Mouse (Mus musculus): ENCODE results near the gene Bach2. TPM values are rescaled to one million over a fixed set of nuclear protein-coding genes. Genes with fewer than 3 reads are reported as not detected.
A peak's percentile ranks its signal among the peaks of the same experiment; 100 is the strongest.

Gene Bach2
- total RNA-seq, 2 experiments from 2014 or later, result 2.1 to 3.9 TPM

DNA sequence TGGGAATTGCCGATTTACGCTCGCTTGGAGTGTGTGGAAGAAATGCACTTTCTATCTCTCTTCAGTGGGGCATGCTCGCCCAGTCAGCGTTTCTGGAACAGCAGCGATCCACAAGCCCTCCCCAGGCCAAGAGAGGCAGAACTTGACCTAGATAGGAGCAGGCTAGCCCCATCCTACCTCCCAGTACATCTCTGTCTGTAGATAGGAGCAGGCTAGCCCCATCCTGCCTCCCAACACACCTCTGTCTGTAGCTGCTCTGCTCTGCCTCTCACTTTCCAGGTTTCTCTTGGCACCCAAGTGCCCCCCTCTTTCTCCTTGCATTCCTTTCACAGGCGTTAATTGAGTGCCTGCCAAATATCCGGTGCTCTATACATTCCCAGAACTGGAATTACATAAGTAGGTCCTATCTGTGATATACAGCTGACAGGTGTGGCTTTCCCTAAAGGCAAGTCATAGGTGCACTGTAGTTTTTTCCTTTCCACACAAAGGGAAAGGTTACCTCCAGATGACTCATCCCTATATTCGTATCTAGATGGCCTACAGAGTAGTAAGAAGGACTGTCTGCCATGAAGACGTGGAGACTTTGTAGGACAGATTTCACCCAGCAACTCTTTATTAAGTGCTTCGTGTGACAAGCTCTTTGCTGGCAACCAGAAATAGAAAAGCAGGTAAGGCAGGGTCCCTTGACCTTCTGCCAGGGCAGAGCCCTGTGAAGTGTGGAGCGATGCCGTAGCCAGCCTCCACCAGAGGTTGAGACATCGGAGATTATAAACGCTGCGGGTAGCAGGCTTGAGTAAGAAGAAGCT is 137.3 kb downstream of the Bach2 start:
- no peak for DNase-seq
- intact Hi-C loops (cut with DNase I), result no loop called here

DNA sequence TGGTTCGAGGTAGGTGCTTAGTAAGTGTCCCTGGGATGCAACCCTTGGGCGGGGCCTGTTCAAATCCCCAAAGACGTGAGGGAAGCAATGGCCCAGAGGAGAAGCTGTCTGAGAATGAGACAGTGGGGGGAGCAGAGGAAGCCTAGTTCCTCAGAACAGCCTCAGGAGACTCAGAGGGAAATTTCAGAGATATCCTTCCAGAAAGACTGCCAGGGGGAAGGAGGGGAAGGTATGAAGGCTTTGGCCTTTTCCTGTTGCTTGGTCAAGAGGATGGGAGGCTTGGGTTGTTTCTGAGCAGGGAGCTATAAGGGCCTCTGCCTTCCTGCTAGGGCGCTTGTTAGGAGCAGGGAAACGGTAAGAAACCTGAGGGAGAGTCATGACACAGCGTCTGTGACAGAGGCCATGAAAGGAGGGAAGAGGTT is 137.9 kb downstream of the Bach2 start:
- intact Hi-C loops (cut with DNase I), result no loop called here
- no peak for DNase-seq

DNA sequence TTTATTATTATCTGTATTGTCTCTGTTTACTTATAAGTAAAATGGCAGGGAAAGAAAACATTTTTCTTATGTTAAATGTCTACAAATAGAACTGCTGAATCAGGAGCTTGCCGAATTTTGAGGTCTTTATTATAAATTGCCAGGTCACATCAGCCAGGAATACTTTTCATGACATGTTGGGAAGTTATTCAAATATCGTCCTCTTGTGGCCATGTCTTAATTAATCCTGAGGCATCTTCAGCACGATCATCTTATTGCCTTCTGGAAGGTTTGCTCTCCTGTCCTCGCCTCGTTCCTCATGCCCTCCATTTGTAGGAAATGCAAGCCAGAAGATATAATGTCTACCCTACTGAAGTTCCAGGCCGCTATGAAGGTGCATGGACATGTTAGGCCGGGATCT is 140.5 kb downstream of the Bach2 start:
- no peak for DNase-seq
- intact Hi-C loops (cut with DNase I), result no loop called here

DNA sequence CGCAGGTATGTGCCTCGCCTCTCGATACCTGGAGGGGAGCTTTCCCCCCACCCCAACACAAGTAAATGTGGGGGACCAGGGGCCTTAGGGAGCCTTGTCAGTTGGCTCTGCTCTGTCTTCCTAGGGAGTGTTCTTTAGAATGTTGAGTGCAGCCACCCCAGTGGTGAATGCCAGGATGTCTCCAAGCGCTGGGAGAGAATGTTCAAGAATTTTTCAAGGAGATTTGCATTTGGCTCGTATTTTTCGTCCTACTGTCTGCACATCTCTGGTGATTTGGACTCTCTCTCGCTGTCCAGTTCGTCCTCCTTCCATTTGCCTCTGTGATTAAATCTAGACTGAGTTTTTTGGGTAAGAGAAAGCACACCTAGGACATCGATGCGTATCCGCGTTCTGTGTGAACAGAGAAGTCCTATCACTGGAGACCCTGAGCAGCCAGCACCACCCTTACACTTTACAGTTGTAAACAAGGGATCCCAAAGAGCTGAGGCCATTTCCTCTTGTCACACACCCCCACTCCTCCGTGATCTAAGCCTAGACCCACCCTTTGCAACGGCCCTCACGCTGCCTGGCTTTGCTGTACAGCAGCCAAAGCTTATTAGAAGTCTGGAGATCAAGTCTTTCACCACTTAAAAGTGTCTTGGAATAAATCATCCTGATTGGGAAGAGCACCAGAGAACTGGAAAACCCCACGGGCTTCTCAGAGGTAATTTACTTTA is 143.2 kb downstream of the Bach2 start:
- intact Hi-C loops (cut with DNase I), result no loop called here
- DNase-seq, result no peak

DNA sequence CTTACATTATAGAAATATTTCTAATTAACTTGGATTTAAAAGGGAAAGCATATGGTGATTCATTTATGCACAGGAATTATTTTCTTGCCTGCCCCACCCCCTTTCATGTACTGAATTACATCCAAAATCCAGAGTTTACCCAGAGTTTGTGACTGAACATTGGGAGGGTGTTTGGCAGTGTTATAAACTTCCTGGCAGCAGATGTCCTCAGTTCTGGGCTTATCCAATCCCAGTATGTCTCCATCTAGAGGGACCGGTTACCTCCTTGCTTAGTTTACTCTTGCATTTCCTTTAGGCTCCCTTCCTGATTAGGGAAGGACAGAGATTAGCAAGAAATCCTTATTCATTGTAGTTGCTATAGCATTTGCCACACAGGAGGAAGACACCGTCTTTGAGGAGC is 146.5 kb downstream of the Bach2 start:
- intact Hi-C loops (cut with DNase I), result loop anchor here (5.0 kb wide), 1 partner anchor 78 kb away; no protein-coding TSS in a partner anchor
- DNase-seq, result no peak

DNA sequence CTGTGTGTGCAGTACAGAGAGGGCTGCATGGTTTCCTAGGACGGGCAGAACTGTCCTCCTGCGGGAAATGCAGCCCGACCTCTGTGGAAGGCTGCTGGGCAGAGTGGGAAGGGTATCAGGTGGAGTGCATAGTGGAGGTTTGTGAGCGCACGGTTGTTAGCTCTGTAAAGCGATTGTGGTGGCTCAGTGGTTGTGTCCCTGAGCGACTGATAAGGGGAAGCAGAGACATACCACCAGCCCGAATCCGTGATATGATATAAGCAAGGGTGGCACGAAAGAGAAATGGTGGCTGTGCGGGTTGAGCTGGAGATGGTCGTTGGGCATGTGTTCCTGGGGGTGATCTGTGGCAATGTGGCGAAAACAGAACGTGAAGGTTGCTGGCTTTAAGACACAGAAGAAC is 147.0 kb downstream of the Bach2 start:
- DNase-seq, result no peak
- intact Hi-C loops (cut with DNase I), result loop anchor here (5.0 kb wide), 1 partner anchor 78 kb away; no protein-coding TSS in a partner anchor

DNA sequence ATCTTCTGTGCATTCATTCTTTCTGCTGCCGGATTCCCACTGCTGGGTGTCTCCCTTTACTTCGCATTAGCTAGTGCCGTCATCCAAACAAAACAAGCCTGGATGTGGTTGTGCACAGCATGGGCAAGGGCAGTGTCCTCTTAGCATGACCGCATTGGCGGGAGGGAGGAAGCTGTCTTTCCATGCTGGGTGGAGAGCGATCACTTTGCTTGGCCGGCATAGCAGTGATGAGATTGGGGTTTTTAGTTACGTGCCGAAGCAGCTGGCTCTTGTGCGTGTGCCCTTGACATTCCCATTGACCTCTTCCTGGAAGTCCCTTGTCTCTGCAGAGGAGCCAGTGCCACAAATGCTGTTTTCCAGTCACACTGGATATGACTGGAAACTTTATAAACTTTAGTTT is 147.7 kb downstream of the Bach2 start:
- intact Hi-C loops (cut with DNase I), result loop anchor here (5.0 kb wide), 1 partner anchor 79 kb away; no protein-coding TSS in a partner anchor
- DNase-seq, result peak in 1 of 2 experiments; percentile 19

DNA sequence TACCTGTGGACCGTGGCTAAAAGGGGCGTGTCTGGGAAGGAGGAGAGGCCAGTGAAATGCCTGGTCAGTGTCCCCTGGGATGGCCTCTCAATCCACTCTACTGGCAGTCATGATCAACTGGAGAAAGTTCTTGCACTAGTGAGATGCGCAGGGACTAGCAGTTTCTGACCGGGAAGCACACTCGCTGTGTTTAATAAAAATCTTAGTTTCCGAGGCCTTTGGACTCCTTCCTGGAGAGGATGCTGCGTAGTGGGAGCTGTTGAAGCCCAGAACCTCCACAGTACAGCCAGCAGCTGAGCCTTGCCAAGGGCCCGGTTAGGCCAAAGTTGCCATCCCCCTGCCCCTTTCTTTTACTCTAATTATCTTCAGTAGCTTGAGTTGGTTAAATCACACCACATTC is 148.3 kb downstream of the Bach2 start:
- intact Hi-C loops (cut with DNase I), result loop anchor here (5.0 kb wide), 1 partner anchor 80 kb away; no protein-coding TSS in a partner anchor
- no peak for DNase-seq

DNA sequence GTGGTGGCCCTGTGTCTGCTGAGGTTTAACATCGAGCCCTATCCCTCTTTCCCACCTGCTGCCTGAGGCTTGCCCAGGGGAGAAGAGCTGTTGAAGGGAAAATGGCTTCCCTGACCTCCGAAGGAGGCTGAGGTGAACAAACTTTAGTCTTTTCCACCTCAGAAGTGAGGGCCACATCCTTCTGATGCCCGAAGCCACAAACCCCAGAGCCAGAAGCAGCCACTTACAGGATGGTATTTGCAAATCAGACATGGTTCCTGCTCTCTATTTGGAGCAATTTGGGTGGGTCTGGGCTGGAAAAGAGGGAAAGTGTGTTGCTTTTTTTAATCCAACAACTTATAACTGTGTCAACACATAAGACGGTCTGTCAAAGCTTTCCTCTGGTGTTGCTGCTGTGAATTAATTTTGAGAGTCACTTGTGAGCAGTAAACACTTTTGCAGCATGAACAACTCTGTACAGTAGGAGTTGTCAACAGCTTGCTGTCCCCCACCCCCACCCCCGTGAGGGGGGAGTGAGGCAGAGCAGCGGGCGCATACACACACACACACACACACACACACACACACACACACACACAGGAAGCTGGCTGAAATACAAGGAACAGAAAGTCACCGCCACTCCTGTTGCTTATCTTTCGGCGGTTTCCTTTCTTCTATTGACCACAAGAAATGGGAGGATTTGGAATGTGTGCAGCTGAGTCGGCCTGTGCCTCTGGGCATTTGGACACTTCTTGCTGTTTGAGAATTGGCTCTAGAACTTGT is 149.1 kb downstream of the Bach2 start:
- intact Hi-C loops (cut with DNase I), result loop anchor here (5.0 kb wide), 1 partner anchor 80 kb away; no protein-coding TSS in a partner anchor
- peak in 1 of 2 experiments; percentile 42 for DNase-seq

DNA sequence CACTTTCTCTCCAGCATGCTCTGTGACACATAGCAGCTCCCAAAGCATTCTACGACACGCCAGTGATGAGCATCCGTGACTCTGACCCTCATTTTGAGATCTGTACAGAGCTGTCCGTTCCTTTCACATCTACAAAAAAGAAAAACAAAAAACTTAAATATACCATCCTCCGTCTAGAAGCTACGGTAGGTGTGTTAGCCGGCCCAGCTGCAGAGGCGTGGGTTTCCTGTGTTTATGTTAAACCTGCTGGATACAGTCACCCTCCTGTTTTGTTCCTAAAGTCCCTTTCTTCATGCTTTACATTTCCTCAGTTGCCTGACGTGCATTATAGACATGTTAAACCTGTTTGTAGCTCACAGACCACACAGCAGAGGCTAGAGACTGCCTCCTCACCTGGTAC is 150.0 kb downstream of the Bach2 start:
- DNase-seq, result no peak
- intact Hi-C loops (cut with DNase I), result loop anchor here (5.0 kb wide), 1 partner anchor 81 kb away; no protein-coding TSS in a partner anchor

DNA sequence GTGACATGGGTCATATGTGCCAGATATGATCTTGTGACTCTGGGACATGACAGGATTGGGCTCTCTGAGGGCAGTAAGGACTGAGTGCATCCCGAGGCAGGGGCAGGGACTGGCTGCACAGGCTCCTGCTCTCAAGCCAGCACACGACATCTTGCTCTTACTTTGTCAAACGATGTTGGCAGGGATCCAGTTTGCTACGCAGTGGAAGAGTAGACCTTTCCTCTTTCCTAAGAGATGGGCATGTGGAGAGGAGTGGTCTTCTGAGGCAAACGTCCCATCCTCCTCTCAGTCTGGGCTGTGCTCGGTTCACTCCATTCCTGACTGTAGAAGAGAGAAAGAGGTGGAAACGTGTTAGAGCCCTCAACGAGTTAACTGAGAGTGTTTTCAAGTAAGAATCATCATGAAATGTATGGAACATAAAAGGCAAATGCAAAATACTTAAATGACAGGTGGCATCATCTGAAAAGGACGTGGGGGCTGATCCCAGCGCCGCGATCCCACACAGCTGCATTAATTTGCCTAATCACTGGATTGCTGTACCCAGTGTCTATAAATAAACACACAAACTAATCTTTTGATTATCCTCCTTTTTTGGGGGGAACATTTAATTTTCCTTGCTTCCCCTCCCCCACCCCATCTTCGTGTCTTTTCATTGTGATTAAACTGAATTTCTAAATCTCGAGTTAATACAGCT is 150.7 kb downstream of the Bach2 start:
- intact Hi-C loops (cut with DNase I), result loop anchor here (5.0 kb wide), 1 partner anchor 82 kb away; no protein-coding TSS in a partner anchor
- DNase-seq, result no peak

DNA sequence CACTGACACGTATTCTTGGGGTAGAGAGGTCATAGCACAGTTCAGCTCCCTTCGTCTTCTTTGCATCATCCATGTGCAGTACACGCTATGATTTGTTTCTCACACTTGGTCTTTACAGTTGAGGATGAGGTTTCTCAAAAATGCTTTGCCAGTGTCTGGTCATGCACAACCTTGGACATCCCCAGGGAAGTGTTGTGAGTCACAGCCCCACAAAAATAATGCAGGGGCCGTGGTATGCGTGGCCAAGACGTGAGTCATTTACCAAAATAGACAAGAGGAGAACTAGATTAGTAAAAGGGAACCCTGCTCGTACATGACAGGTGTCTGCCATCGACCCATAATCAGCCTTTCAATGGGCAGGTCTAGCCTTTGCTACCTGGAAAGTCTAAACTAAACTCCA is 152.7 kb downstream of the Bach2 start:
- DNase-seq, result no peak
- intact Hi-C loops (cut with DNase I), result no loop called here

DNA sequence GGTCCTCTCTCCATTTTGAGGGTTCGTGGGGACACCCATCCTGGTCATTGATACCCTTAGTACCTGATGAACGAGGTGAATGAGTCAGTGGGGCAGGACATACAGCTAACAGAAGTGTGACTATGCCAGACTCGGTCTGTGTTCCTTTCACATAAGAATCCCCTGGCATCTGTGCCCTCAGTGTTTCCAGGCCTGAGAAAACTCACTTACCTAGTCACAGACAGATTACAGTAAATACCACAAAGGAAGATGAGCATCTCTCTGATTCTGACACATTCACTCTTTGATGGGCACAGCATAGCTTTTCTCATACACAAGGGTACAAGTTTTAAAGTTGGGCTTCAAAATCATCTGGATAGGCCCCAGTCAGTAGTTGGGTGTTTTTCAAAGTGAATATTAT is 154.6 kb downstream of the Bach2 start:
- intact Hi-C loops (cut with DNase I), result no loop called here
- no peak for DNase-seq

DNA sequence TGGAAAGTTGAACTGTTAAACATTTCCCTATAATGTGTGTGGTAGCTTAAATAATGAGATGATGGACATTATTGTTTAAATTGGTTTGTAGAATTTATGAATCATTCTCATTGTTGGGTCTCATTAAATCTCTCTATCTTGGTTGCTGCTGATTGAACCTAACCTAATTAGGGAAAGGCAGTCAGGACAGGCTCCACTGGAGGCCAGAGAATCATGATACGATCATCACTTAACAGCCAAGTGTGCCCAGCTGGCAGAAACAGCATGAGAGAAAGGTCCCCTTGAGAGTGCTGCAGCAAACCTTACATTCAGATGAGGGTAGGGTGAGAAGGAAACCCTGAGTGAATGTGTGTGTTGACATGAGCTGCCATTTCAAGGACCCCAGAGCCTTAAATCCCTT is 155.3 kb downstream of the Bach2 start:
- no peak for DNase-seq
- intact Hi-C loops (cut with DNase I), result no loop called here

DNA sequence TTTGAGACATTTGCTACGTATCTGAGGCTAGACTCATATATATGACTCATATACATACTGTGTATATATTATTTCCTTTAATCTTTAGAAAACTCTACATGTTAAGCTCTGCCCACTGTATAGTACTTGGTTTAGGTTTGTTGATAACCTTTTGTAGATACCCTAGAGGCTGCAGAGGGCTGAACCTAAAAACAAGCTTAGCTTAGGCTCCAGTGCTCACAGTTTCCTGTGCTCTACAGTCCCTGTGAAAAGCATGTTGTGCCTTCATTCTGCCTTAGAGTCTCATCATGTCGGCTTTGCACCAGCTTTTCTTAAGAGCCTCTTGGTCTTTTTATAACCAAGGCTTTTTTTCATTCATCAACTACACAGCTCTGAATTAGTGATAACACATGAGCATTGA is 156.2 kb downstream of the Bach2 start:
- intact Hi-C loops (cut with DNase I), result no loop called here
- DNase-seq, result no peak

DNA sequence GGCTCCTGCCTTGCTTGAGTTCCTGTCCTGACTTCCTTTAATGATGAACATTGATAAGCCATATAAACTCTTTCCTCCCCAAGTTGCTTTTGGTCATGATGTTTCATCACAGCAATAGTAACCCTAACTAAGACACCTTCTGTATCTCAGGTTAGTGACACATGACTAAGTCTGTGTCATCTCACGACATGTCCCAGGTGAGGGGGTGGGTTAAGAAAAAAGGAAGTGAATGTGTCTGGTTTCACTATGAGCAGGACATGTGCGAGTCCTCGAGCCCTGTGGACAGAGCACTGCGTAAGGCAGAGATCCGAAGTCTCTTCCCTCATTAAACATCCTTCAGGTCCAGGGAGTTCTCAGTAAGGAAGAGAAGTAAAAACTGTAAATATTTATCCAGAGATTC is 162.9 kb downstream of the Bach2 start:
- no peak for DNase-seq
- intact Hi-C loops (cut with DNase I), result no loop called here

DNA sequence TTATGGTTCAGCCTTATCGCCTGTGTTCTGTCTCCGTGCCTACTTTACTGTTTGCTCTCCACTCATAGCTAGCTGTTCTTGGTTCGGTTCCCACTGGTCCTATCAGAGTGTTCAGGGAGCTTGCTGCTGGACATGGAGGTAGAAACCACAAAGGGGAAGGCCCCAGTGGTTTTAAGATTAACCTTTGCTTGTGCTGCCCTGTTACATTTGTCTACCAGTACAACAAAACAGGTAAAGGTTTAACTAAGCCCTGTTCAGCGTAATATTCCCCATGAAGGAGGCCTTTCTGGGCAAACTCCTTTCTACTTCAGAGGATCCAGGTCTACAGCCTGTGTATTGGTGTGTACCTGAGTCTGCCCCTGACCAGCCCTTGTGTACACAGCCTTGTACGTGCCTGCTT is 164.9 kb downstream of the Bach2 start:
- no peak for DNase-seq
- intact Hi-C loops (cut with DNase I), result no loop called here

DNA sequence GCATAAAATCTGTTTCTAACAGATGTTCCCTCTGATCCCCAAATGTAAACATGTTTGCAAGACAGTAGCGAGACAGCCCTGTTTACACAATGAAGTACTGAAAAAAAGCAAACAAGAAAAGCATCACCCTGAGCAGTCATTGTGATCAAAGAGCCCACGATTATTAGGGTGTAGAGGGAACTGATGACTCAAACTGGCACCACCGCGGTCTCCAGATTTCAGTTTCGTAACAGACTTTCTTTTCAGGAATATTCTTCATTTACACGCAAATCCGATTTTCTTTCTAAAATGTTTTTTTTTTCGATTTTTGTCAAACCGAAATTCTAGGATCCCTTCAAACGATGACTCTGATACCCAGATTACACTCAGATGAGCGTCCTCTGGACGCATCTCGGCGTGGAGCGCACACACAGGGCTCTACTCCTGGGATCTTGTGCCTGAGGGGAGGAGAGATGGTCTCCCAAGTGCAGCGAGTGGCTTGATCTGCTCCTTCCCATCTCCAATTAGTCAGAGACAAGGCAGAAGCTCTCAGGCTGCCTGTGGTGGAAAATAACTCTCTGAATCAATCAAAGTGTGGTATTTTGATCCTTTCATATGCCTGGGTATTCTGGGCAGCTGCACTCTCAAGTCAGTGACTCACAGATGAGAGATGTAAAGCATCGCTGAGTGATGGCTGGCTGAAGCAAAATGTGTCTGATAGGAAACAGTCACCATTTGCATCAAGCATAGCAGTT is 166.7 kb downstream of the Bach2 start:
- intact Hi-C loops (cut with DNase I), result no loop called here
- DNase-seq, result no peak

DNA sequence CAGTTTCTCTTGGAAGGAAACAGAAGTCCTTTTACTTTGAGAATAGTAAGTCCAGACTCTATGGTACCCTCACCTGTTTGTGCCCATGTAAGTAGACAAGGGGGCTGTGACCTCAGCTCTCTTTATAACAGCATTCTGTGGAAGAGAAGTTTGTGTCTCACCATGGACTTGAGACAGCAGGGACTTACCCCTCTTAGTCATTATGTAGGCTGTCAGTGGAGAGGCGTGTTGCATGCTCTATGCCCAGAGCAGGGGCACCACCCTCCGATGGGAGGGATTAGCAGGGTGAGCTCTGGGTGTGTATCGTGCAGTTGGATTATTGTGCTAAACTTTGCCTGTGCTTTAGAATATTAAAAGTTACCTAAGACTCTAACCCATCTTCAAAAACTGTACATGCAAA is 167.4 kb downstream of the Bach2 start:
- intact Hi-C loops (cut with DNase I), result no loop called here

DNA sequence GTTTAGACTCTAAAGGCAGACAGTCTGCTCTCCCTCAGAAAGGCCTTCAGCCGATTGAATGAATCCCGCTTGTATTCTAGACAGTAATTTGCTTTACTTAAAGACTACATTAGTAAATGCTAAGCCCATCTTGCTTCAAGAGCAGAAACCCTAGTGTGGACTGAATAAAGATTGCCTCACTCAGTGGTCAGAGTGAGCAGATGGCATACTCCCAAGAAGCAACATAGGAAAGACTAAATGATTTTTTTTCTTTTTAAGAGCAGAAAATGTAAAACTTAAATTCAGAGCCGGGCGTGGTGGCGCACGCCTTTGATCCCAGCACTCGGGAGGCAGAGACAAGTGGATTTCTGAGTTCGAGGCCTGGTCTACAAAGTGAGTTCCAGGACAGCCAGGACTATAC is 169.9 kb downstream of the Bach2 start:
- intact Hi-C loops (cut with DNase I), result no loop called here
- no peak for DNase-seq

More for the DNA sequence above, 167.4 kb downstream of the Bach2 start:
- no peak for DNase-seq
